Mouse (Mus musculus) neural tube, embryonic 14.5 days (tissue): ENCODE data around the gene Ctdsp1. TPM values are rescaled to one million over a fixed set of nuclear protein-coding genes. Genes with fewer than 3 reads are reported as not detected.

Experiments
- ATAC-seq: fragments of 200-750 bp; cut with Nextera tagmentation; 2 replicates; pipeline ENCODE4 v1.8.0; 2017; ENCODE audit warnings: low read depth, mild to moderate bottlenecking, moderate TSS enrichment, moderate library complexity
- H3K27ac ChIP-seq: fragments of 300-500 bp; sonication (generic); 2 replicates; pipeline ENCODE4 v1.5.1; 2014; ENCODE audit warnings: low read depth, mild to moderate bottlenecking, control low read depth, low read length, moderate library complexity, mixed read lengths
- H3K27me3 ChIP-seq: fragments of 300-500 bp; sonication (generic); 2 replicates; pipeline ENCODE4 v1.6.1; 2014; ENCODE audit warnings: low read length; ENCODE audit not compliant: control insufficient read depth, insufficient read depth
- H3K36me3 ChIP-seq: fragments of 300-500 bp; sonication (generic); 2 replicates; pipeline ENCODE4 v1.6.1; 2014; ENCODE audit warnings: low read length, mixed read lengths; ENCODE audit not compliant: control insufficient read depth, insufficient read depth
- H3K4me1 ChIP-seq: fragments of 300-500 bp; sonication (generic); 2 replicates; pipeline ENCODE4 v1.6.1; 2014; ENCODE audit warnings: low read length; ENCODE audit not compliant: control insufficient read depth, insufficient read depth
- H3K4me2 ChIP-seq: fragments of 300-500 bp; sonication (generic); 2 replicates; pipeline ENCODE4 v1.6.1; 2014; ENCODE audit warnings: mild to moderate bottlenecking, low read depth, low read length, control low read depth
- H3K4me3 ChIP-seq: fragments of 300-500 bp; sonication (generic); 2 replicates; pipeline ENCODE4 v1.5.1; 2014; ENCODE audit warnings: low read depth, low read length, control low read depth, mixed read lengths
- H3K9ac ChIP-seq: fragments of 300-500 bp; sonication (generic); replicated peaks from 2 replicates; pipeline ENCODE4 v1.6.1; 2014; ENCODE audit warnings: low read depth, mild to moderate bottlenecking, control low read depth, low read length, mixed read lengths
- H3K9me3 ChIP-seq: fragments of 300-500 bp; sonication (generic); 2 replicates; pipeline ENCODE4 v1.6.1; 2016; ENCODE audit warnings: low read length; ENCODE audit not compliant: control insufficient read depth
- WGBS: fragments of 180-500 bp; shearing (Covaris S2); extraction: QIAGEN DNeasy Blood & Tissue Kit; methylation state at CpG from one replicate; pipeline ENCODE4 v1.1.7; 2014; 5-methylcytosine and 5-hydroxymethylcytosine counted together
- polyA plus RNA-seq: library from polyadenylated mRNA; unstranded; fragments of >200 nt; fragmentation: Nextera tagmentation; extraction: Ambion mirVana; gene quantifications from 2 replicates; pipeline ENCODE4 v1.2.1, GENCODE M21; 2014

The Ctdsp1 gene
- polyA plus RNA-seq, 1 experiment from 2014 or later: 12.5 TPM

DNA sequence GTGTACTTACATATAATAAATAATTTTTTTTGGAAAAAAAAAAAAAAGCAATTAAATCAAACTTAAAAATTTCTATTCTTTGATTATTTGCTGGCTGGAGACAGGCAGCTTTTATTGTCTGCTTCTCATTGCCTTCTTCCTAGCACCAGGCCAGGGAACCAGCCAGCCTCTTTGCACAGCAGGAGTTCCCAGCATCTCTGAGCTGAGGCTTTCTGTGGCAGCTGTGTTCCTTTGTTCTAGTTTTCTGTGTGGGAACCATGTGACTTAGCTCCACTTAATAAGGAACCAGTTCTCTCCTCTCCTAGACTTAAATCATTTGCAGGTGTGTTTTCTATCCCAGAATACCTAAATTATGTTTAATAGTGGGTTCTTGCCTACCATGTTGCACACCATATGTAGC lies 33.8 kb upstream of the Ctdsp1 start:
- Histone ChIP-seq H3K27ac (no peak overlapping the region), H3K4me3 (no peak overlapping the region), H3K36me3 (0 out of 2 replicates have a peak, but pooled peaks cover under 1% of the 10 kb centered on the region), H3K4me2 (no peak overlapping the region), H3K27me3 (no peaks in the 10 kb centered on the region), H3K9ac (no peak overlapping the region), H3K9me3 (no peaks in the 10 kb centered on the region), H3K4me1 (no peaks in the 10 kb centered on the region)
- no peak for ATAC-seq

DNA sequence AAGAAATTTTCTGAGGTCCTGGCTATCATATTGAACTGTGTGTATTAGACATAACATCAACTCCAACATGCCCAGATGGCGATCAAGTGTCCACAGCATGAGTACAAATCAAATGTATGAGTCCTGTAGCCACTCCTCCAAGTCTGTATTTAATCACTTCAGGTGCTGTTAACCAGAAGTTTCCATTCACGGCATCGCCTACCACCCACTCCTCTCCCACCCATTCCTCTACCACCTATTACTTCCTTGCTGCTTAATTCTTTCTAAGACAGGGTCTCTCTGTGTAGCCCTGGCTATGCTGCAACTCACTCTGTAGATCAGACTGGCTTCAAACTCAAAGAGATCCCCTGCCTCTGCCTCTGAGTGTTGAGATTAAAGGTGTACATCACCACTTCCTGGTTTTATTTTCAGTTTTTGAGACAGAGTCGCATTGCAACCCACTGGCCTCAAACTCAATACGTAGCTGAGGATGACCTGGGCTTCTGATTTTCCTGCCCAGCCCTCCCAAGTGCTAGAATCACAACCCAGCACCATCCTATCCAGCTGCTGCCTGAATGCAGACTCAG lies 31.3 kb upstream of the Ctdsp1 start:
- WGBS: 93% methylated on average over 5 of the region's 5 CpGs
- Histone ChIP-seq H3K9ac (no peak overlapping the region), H3K36me3 (no peaks in the 10 kb centered on the region), H3K4me3 (no peak overlapping the region), H3K27me3 (no peaks in the 10 kb centered on the region), H3K9me3 (no peaks in the 10 kb centered on the region), H3K4me1 (no peaks in the 10 kb centered on the region), H3K27ac (no peak overlapping the region), H3K4me2 (no peak overlapping the region)
- no peak for ATAC-seq

GRCm38 (mm10) chr1:74361812-74362211 lies 29.5 kb upstream of the Ctdsp1 start, which contains the start of gene Catip:
Catip (plus strand) TSS chr1:74362108.
- no peak within 1 kb of the TSS for H3K4me2 ChIP-seq
- H3K4me1 ChIP-seq: no peaks in the 10 kb centered on the region
- no peak within 1 kb of the TSS for H3K27ac ChIP-seq
- H3K27me3 ChIP-seq: no peaks in the 10 kb centered on the region
- no peaks in the 10 kb centered on the region for H3K9me3 ChIP-seq
- H3K36me3 ChIP-seq: no peaks in the 10 kb centered on the region
- ATAC-seq: peak; percentile 81
- WGBS: 0% methylated on average over 2 of the region's 2 CpGs
- no peak within 1 kb of the TSS for H3K4me3 ChIP-seq
- H3K9ac ChIP-seq: no peak within 1 kb of the TSS

- no peak overlapping the region for H3K4me3 ChIP-seq
- H3K27me3 ChIP-seq: no peaks in the 10 kb centered on the region
- no peak overlapping the region for H3K4me2 ChIP-seq
- peak; percentile 20; the same call in 1 of the 2 replicates for ATAC-seq
- no peaks in the 10 kb centered on the region for H3K4me1 ChIP-seq
- H3K9ac ChIP-seq: no peak overlapping the region
- H3K36me3 ChIP-seq: no peaks in the 10 kb centered on the region
- no peak overlapping the region for H3K27ac ChIP-seq
- WGBS: 71% methylated on average over 17 of the region's 17 CpGs
- no peaks in the 10 kb centered on the region for H3K9me3 ChIP-seq
Measured at GRCm38 (mm10) chr1:74362325-74363229, 28.7 kb upstream of the Ctdsp1 start.

DNA sequence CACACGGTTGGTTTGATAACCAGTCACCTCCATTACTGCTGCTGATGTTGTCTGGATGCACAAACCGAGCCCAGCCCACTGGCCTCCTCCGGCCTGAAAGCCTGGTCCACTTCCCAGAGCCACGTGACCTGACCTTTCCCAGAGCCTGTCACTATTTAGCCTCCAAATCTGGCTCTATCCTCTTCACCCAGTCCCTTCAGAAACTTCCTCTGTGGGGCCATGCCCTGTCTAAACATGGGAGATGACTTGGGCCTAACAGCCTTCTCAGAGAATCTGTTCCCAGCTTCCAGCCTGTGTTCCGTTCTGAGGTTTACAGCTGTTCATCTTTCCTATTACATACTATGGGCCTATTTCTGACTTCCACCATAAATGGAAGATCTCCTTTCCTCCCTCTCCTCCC lies 27.9 kb upstream of the Ctdsp1 start:
- Histone ChIP-seq H3K4me2 (no peak overlapping the region), H3K27me3 (no peaks in the 10 kb centered on the region), H3K9me3 (no peaks in the 10 kb centered on the region), H3K36me3 (no peaks in the 10 kb centered on the region), H3K27ac (no peak overlapping the region), H3K9ac (no peak overlapping the region), H3K4me3 (no peak overlapping the region), H3K4me1 (no peaks in the 10 kb centered on the region)
- no peak for ATAC-seq
- WGBS: 76% methylated on average over 5 of the region's 5 CpGs

DNA sequence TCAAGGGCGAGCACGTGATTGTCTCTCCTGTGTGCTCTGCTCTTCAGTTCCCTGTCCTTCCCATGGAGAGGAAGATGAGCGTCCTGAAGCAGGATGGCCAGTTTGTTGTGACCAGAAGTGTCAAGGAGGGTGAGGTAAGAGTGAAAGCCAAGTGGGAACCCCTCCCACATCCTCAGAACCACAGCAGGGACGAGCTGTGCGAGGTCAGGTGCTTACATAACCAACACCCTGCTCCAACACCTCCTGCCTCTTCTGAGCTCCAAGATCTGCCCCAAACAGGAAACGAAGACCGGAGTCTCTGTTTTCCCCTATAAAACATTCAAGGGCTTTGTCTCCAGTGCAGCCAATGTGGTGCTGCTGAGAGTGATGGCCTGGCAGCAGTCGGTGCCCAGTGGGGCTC lies 27.0 kb upstream of the Ctdsp1 start:
- 77% methylated on average over 8 of the region's 8 CpGs for WGBS
- no peak for ATAC-seq
- H3K9ac ChIP-seq: no peak overlapping the region
- H3K4me1 ChIP-seq: no peaks in the 10 kb centered on the region
- no peaks in the 10 kb centered on the region for H3K27me3 ChIP-seq
- no peaks in the 10 kb centered on the region for H3K36me3 ChIP-seq
- H3K9me3 ChIP-seq: no peaks in the 10 kb centered on the region
- no peak overlapping the region for H3K27ac ChIP-seq
- no peak overlapping the region for H3K4me2 ChIP-seq
- H3K4me3 ChIP-seq: no peak overlapping the region

- 20% methylated on average over 34 of the region's 34 CpGs for WGBS
Measured at GRCm38 (mm10) chr1:74367886-74368645, 23.2 kb upstream of the Ctdsp1 start.

GRCm38 (mm10) chr1:74370040-74370439 lies 21.3 kb upstream of the Ctdsp1 start:
- Histone ChIP-seq H3K27ac (no peak overlapping the region), H3K27me3 (no peaks in the 10 kb centered on the region), H3K36me3 (no peaks in the 10 kb centered on the region), H3K4me1 (no peaks in the 10 kb centered on the region), H3K9ac (no peak overlapping the region), H3K9me3 (no peaks in the 10 kb centered on the region), H3K4me3 (no peak overlapping the region), H3K4me2 (no peak overlapping the region)
- no peak for ATAC-seq
- 55% methylated on average over 4 of the region's 4 CpGs for WGBS

More at GRCm38 (mm10) chr1:74367886-74368645, 23.2 kb upstream of the Ctdsp1 start:
- H3K4me2 ChIP-seq: peak overlapping the region; percentile 34
- no peaks in the 10 kb centered on the region for H3K27me3 ChIP-seq
- ATAC-seq: peak; percentile 77
- no peaks in the 10 kb centered on the region for H3K9me3 ChIP-seq
- no peaks in the 10 kb centered on the region for H3K4me1 ChIP-seq
- no peak overlapping the region for H3K27ac ChIP-seq
- H3K9ac ChIP-seq: 0 out of 2 replicates have a peak overlapping the region, but pooled peaks have one; percentile 4
- H3K36me3 ChIP-seq: no peaks in the 10 kb centered on the region
- H3K4me3 ChIP-seq: peak overlapping the region; percentile 6; the same call in 1 of the 2 replicates
